Mouse (Mus musculus) cortical plate, adult 2 months (tissue): ENCODE results near the gene Zar1l. TPM values are rescaled to one million over a fixed set of nuclear protein-coding genes. Genes with fewer than 3 reads are reported as not detected.
A peak's percentile ranks its signal among the peaks of the same experiment; 100 is the strongest.

Source experiments
- H3K27ac ChIP-seq: fragments of 200-500 bp; 2 replicates; pipeline ENCODE4 v1.5.1; 2012; ENCODE audit warnings: low read length, control low read depth, inconsistent platforms; ENCODE audit not compliant: insufficient read depth
- H3K4me1 ChIP-seq: fragments of 200-500 bp; 2 replicates; pipeline ENCODE4 v1.6.1; 2011; ENCODE audit warnings: low read length; ENCODE audit not compliant: control insufficient read depth, insufficient read depth
- H3K4me3 ChIP-seq: fragments of 200-500 bp; 2 replicates; pipeline ENCODE4 v1.5.1; 2011; ENCODE audit warnings: mild to moderate bottlenecking, low read length, control low read depth; ENCODE audit not compliant: insufficient read depth
- CTCF ChIP-seq: fragments of 200-500 bp; IDR thresholded peaks from 2 replicates; pipeline ENCODE4 v1.5.1; 2011; ENCODE audit warnings: mild to moderate bottlenecking, control low read depth, low read length; ENCODE audit not compliant: insufficient read depth; ENCODE audit errors: extremely low read depth
- POLR2A ChIP-seq: fragments of 200-500 bp; IDR thresholded peaks from 2 replicates; pipeline ENCODE4 v1.6.1; 2011; ENCODE audit warnings: mild to moderate bottlenecking, low read length, control low read depth; ENCODE audit not compliant: insufficient read depth; ENCODE audit errors: extremely low read depth
- polyA plus RNA-seq: library from polyadenylated mRNA; depleted of rRNA; stranded (reverse); fragments of >200 nt; gene quantifications from 2 replicates; pipeline ENCODE4 v1.2.3, GENCODE M21; 2012

Zar1l gene
- polyA plus RNA-seq, 1 experiment, result 1.6 TPM

DNA sequence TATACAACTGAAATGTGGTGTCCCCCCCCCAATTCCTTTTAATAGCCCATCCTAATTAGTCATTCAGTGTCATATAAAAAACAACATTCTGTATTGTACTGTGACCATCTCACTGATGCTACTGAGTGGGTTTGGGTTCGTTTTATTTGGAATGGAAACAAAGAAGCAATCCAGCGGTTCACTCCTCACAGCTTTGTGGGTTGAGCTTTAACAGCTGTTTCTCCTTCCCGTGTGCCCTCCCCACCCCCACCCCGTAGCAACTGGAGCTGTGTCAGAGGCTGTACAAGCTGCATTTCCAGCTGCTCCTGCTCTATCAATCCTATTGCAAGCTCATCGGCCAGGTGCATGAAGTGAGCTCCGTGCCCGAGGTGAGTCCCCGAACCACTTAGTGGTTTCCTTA is 27.1 kb downstream of the Zar1l start:
- TF ChIP-seq POLR2A, result no peak
- no peak for TF ChIP-seq CTCF
- Histone ChIP-seq H3K4me3 (no peak overlapping the region), H3K27ac (no peak overlapping the region), H3K4me1 (no peaks in the 10 kb centered on the region)

DNA sequence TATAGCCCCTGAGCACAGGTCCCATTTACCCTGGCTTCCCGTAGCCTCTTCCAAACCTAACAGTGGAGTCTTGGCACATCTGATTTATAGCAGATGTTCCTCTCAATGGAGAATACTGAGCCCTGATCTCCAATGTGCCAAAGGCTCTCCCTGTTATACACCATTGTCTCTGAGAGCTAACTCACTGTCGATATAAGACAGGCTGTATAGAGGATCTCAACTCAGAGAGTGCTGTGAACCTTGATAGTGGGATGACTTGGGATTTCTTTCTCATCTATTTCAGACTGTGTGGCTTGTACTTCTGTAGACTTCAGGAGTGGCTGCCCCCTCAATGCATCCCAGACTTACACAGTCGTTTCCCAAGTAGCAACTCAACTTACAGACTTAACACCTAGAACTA is 27.7 kb downstream of the Zar1l start:
- no peak for TF ChIP-seq POLR2A
- no peak for TF ChIP-seq CTCF
- no peak overlapping the region for H3K4me3 ChIP-seq
- no peak overlapping the region for H3K27ac ChIP-seq
- H3K4me1 ChIP-seq, result no peaks in the 10 kb centered on the region

DNA sequence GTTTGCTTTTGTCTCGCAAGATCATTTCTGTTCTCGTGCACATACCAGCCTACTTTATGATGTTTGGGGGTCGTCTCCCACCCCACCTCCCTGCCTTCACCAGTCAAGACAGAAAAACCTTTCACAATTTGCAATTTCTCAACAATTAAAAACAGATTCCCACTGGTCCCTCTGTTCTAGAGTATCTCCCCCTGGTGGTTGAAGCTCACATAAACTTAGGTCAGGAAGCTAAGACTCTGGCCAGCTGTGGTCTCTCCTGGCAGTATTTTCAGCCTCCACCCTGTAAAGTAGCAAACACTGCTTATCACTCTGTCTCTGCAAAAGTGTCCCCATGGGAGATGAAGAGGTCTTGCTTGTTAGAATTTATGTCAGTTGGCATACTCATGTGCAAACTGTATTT is 32.8 kb downstream of the Zar1l start:
- Histone ChIP-seq H3K4me3 (no peak overlapping the region), H3K4me1 (no peaks in the 10 kb centered on the region), H3K27ac (no peak overlapping the region)
- TF ChIP-seq CTCF, result peak; percentile 29; the same call in 1 of the 2 replicates
- TF ChIP-seq POLR2A, result no peak

DNA sequence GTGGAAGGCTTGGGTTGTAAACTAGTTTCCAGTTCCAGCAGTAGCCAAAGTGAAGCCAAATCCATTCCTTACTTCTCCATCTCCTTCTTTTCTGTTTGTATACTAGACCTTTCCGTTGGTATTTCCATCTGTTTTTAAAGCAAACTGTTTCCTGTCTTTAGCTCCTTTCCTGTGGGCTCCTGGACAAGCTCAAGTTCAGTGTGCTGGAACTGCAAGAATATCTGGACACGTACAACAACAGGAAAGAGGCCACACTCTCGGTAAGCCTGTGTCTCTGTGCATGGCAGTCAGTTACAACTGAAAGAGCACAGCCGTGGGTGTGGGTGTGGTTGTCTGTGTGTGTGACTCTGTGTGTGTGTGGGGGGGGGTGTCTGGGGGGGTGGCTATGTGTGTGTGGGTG is 39.4 kb downstream of the Zar1l start:
- Histone ChIP-seq H3K4me1 (peaks cover 2% of the 10 kb centered on the region; the same call in 1 of the 2 replicates), H3K4me3 (no peak overlapping the region), H3K27ac (no peak overlapping the region)
- TF ChIP-seq CTCF (no peak), POLR2A (no peak)

DNA sequence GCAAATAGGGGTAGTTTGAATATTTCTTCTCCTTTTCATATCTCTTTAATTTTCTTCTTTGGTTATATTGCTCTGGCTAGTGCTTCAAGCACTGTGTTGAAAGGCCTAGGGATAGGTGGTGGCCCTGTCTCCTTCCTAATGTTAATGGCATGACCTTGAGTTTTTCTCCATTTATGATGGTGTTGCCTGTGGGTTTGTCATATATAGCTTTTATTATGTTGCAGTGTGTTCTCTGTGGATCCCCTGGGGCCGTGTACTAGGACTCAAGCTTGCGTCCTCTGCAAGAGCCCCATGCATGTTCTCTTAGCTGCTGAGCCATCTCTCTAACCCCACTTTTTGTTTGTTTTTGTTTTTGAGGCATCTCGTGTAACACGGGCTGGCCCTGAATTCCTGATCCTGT is 40.6 kb downstream of the Zar1l start:
- no peak overlapping the region for H3K4me3 ChIP-seq
- H3K4me1 ChIP-seq, result peaks cover 2% of the 10 kb centered on the region; the same call in 1 of the 2 replicates
- no peak overlapping the region for H3K27ac ChIP-seq
- TF ChIP-seq POLR2A (no peak), CTCF (no peak)

DNA sequence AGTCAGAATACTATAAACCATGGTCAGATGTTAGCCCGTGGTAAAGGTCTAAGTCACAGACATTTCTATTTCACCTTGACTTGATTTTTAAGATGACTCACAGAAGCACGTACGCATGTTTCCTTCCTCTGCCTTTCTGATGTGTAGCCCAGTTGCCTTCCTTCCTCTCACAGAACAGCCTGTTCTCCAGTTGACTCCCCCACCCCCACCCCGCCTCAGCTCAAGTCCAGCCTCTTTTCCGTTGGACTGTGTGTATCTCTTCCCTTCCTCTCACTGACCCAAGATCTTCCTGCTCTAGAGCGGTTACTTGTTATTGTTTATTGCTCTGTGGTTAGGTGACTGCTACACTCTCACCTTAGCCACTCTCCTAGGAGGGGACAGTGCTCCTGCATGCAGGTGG is 49.5 kb downstream of the Zar1l start:
- TF ChIP-seq CTCF (no peak), POLR2A (no peak)
- Histone ChIP-seq H3K27ac (peak overlapping the region; percentile 67), H3K4me3 (no peak overlapping the region), H3K4me1 (peaks cover 3% of the 10 kb centered on the region)

DNA sequence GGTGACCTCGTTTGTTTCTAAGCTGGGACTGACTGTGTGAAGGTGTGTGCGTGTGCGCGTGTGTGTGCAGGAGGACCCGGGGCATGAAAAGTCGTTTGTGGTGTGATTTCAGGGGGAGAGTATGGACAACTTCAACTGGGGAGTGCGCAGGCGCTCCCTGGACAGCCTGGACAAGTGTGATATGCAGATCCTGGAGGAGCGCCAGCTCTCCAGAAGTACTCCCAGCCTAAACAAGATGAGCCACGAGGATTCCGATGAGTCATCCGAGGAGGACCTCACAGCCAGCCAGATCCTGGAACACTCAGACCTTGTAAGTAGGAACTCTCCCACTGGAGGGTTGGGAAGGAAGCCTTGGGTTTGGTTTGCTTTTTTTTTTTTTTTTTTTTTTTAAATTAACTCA is 51.8 kb downstream of the Zar1l start:
- H3K4me1 ChIP-seq, result peaks cover 3% of the 10 kb centered on the region
- TF ChIP-seq CTCF, result no peak
- no peak for TF ChIP-seq POLR2A
- H3K27ac ChIP-seq, result no peak overlapping the region
- H3K4me3 ChIP-seq, result no peak overlapping the region

DNA sequence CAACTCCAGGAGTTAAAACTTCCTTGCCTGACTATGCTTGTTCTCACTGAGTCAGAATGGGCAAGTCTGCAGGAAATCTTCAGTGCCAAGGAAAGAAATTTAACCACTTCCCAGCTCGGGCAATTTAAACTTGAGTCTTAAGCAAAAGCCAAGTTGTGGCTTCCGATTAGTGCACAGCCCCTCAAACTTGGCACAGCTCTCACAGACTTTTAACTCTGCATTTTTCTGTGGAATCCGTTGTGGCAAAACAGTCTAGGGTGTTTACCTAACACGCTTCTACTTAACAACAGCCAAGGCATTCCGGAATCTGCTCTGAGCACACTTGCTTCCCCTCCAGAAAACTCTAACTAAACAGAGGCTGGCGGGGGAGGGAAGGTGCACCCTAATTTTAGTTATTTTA is 52.7 kb downstream of the Zar1l start:
- H3K4me3 ChIP-seq, result no peak overlapping the region
- peaks cover 3% of the 10 kb centered on the region for H3K4me1 ChIP-seq
- H3K27ac ChIP-seq, result peak overlapping the region; percentile 54; the same call in 1 of the 2 replicates
- TF ChIP-seq CTCF (no peak), POLR2A (no peak)

DNA sequence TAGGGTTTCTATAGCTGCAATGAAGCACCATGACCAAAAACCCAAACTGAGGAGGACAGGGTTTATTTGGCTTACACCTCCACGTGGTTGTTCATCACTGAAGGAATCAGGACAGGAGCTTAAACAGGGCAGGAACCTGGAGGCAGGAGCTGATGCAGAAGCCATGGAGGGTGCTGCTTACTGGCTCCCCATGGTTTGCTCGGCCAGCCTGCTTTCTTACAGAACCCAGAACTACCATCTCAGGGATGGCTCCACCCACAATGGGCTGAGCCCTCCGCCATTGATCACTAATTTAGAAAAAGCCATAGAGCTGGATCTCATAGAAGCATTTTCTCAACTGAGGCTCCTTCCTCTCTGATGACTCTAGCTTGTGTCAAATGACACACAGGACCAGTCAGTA is 53.2 kb downstream of the Zar1l start:
- peak overlapping the region; percentile 54; the same call in 1 of the 2 replicates for H3K27ac ChIP-seq
- TF ChIP-seq CTCF (no peak), POLR2A (no peak)
- H3K4me1 ChIP-seq, result peaks cover 3% of the 10 kb centered on the region
- H3K4me3 ChIP-seq, result no peak overlapping the region

DNA sequence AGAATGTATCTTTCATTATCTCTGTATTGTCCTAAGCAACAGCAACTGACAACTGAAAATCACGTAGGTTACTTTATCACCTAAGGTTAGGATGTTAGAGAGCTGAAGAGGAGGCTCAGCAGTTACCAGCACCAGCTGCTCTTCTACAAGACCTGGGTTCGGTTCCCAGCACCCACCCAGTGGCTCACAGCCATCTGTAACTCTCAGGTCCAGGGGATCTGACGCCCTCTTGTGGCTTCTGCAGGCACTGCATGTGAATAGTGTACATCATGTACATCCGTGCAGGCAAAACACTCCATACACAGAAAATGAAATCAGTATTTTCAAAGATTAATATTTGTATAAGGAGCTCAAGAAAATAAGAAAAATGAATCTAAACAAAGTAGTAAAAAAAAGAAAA is 58.2 kb downstream of the Zar1l start:
- no peak for TF ChIP-seq POLR2A
- TF ChIP-seq CTCF, result 0 out of 2 replicates have a peak, but pooled peaks have one; percentile 11
- Histone ChIP-seq H3K27ac (no peak overlapping the region; the same call in 1 of the 2 replicates), H3K4me1 (no peaks in the 10 kb centered on the region), H3K4me3 (no peak overlapping the region)
